Mouse (Mus musculus): ENCODE data around the gene Nxpe2.

DNA sequence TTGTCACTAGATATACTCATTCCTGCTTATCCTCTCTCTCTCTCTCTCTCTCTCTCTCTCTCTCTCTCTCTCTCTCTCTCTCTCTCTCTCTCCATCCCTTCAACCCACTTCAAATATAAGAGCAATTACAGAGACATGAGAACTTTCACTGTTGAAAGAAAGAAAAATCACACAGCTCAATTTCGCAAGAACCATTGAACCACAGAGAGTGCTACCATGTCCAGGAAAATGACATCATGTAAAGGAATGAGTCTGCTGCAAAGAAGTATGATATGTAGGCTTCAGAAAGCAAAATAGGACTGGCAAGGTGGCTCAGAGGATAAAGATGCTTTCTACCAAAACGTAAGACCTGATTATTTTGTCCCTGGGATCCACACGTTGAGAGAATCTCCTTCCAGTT lies 7.4 kb downstream of the Nxpe2 start:
- TF ChIP-seq CTCF (conservative IDR thresholded peaks at IDR 0.05 in 1 of 2, IDR thresholded peaks at IDR 0.05 in 1 of 2; ENCODE audit: low read depth in 2 of 2, low read length in 2 of 2) = no peak
- no peak for TF ChIP-seq POLR2A (IDR thresholded peaks at IDR 0.05; ENCODE audit: low read depth, low read length)
- TF ChIP-seq RAD21 (IDR thresholded peaks at IDR 0.05; ENCODE audit: low read depth, low read length) = no peak
- no peak for TF ChIP-seq BHLHE40 (IDR thresholded peaks at IDR 0.05; ENCODE audit: low read depth, low read length)
- TF ChIP-seq EP300 (IDR thresholded peaks at IDR 0.05; ENCODE audit: low read length) = no peak
- TF ChIP-seq USF1 (IDR thresholded peaks at IDR 0.05; ENCODE audit: low read depth, low read length) = no peak
- TF ChIP-seq MEF2A (IDR thresholded peaks at IDR 0.05; ENCODE audit: borderline replicate concordance, low read depth, low read length) = no peak
- no peak for TF ChIP-seq E2F4 (IDR thresholded peaks at IDR 0.05; ENCODE audit: insufficient replicate concordance, low read depth, low read length)

All from CH12.LX (cell line).